Mouse (Mus musculus): ENCODE measurements around the gene Arhgap15.

Gene Arhgap15

GRCm38 (mm10) chr2:44309124-44309523 lies 560.5 kb downstream of the Arhgap15 start:
- no peak for DNase-seq

- DNase-seq, result no peak
Observed at GRCm38 (mm10) chr2:44309556-44309955, 560.9 kb downstream of the Arhgap15 start.

GRCm38 (mm10) chr2:44310095-44310748 lies 561.6 kb downstream of the Arhgap15 start:
- DNase-seq, result no peak

GRCm38 (mm10) chr2:44311216-44311615 lies 562.6 kb downstream of the Arhgap15 start:
- no peak for DNase-seq

- DNase-seq, result no peak
Observed at GRCm38 (mm10) chr2:44313573-44313972, 564.9 kb downstream of the Arhgap15 start.

GRCm38 (mm10) chr2:44318436-44318835 lies 569.8 kb downstream of the Arhgap15 start:
- peak in 1 of 2 experiments; percentile 12 for DNase-seq

GRCm38 (mm10) chr2:44319479-44319878 lies 570.9 kb downstream of the Arhgap15 start:
- DNase-seq, result no peak

GRCm38 (mm10) chr2:44323813-44324212 lies 575.2 kb downstream of the Arhgap15 start:
- no peak for DNase-seq

- DNase-seq, result no peak
Observed at GRCm38 (mm10) chr2:44333295-44333694, 584.7 kb downstream of the Arhgap15 start.

- no peak for DNase-seq
Observed at GRCm38 (mm10) chr2:44334006-44334405, 585.4 kb downstream of the Arhgap15 start.

GRCm38 (mm10) chr2:44334517-44334916 lies 585.9 kb downstream of the Arhgap15 start:
- DNase-seq, result no peak

- DNase-seq, result no peak
Observed at GRCm38 (mm10) chr2:44336720-44337354, 588.2 kb downstream of the Arhgap15 start.

GRCm38 (mm10) chr2:44338467-44338866 lies 589.8 kb downstream of the Arhgap15 start:
- no peak for DNase-seq

GRCm38 (mm10) chr2:44341091-44341571 lies 592.5 kb downstream of the Arhgap15 start:
- no peak for DNase-seq

- DNase-seq, result no peak
Observed at GRCm38 (mm10) chr2:44344861-44345260, 596.2 kb downstream of the Arhgap15 start.

GRCm38 (mm10) chr2:44345325-44345945 lies 596.8 kb downstream of the Arhgap15 start:
- no peak for DNase-seq

GRCm38 (mm10) chr2:44346184-44346583 lies 597.6 kb downstream of the Arhgap15 start:
- no peak for DNase-seq

GRCm38 (mm10) chr2:44347781-44348180 lies 599.2 kb downstream of the Arhgap15 start:
- no peak for DNase-seq

GRCm38 (mm10) chr2:44349101-44349500 lies 600.5 kb downstream of the Arhgap15 start:
- no peak for DNase-seq

- DNase-seq, result no peak
Observed at GRCm38 (mm10) chr2:44352885-44353284, 604.3 kb downstream of the Arhgap15 start.

- DNase-seq, result no peak
Observed at GRCm38 (mm10) chr2:44353594-44353993, 605.0 kb downstream of the Arhgap15 start.

- DNase-seq, result no peak
Observed at GRCm38 (mm10) chr2:44354786-44355185, 606.2 kb downstream of the Arhgap15 start.

- DNase-seq, result no peak
Observed at GRCm38 (mm10) chr2:44355316-44355715, 606.7 kb downstream of the Arhgap15 start.

Measured in lung, adult 18-20 months (tissue).